Mouse (Mus musculus): ENCODE results near the gene Grhl3. TPM values are rescaled to one million over a fixed set of nuclear protein-coding genes. Genes with fewer than 3 reads are reported as not detected.

Gene Grhl3
- polyA plus RNA-seq, 1 experiment from 2014 or later: 0.30 TPM

Small RNA genes lying within 50 kb of the gene (microRNA-seq; reads per million reads assigned to microRNA genes)
- gene Gm25317: not detected

Other genes with a start within 250 kb of the Grhl3 start
- gene Srrm1, start 220.3 kb downstream of the Grhl3 start, polyA plus RNA-seq (2015; fragmentation: Nextera tagmentation; extraction: Ambion mirVana): 159 and 203 TPM in 2 replicates
- 0.16 and 0.22 TPM in 2 replicates for gene Ncmap, start 175.4 kb downstream of the Grhl3 start, polyA plus RNA-seq (2015; fragmentation: Nextera tagmentation; extraction: Ambion mirVana)
- 4.2 and 4.7 TPM in 2 replicates for gene Rcan3, start 139.8 kb downstream of the Grhl3 start, polyA plus RNA-seq (2015; fragmentation: Nextera tagmentation; extraction: Ambion mirVana)
- not detected in 2 replicates for gene Stpg1, start 78.8 kb downstream of the Grhl3 start, polyA plus RNA-seq (2015; fragmentation: Nextera tagmentation; extraction: Ambion mirVana)
- 2.7 and 3.2 TPM in 2 replicates for gene Nipal3, start 78.6 kb downstream of the Grhl3 start, polyA plus RNA-seq (2015; fragmentation: Nextera tagmentation; extraction: Ambion mirVana)
- 0.02 and 0.05 TPM in 2 replicates for gene Ifnlr1, start 112.7 kb upstream of the Grhl3 start, polyA plus RNA-seq (2015; fragmentation: Nextera tagmentation; extraction: Ambion mirVana)
- 0.23 and 0.32 TPM in 2 replicates for gene Il22ra1, start 154.5 kb upstream of the Grhl3 start, polyA plus RNA-seq (2015; fragmentation: Nextera tagmentation; extraction: Ambion mirVana)
- gene Myom3, start 186.1 kb upstream of the Grhl3 start, polyA plus RNA-seq (2015; fragmentation: Nextera tagmentation; extraction: Ambion mirVana): 0.08 and 0.20 TPM in 2 replicates

All from liver, embryonic 13.5 days (tissue).